Mouse (Mus musculus): ENCODE results near the gene Gm4216.
"Not testable (repeated sequence)": the region's sequence is repeated elsewhere in the genome, so short reads cannot be mapped to it uniquely, and the experiment has no call there.

The Gm4216 gene

DNA sequence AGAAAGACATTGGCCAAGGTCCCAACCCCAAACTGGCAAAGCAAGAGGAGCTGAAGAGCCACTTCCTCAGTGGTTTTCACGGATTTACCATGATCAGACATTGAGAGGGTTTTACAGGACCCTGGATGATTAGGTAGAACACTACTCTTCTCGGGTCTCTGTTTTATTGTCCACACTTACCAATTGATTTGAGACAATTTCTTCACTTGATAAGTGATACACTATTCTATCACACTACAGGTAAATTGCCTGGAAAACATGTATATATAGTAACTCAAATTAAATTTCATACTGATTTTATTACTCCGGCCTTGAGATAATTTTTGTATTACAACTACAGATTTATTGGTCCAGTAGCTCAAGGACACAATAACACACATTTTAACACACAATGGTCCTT is at the start of gene Gm4216:
Gene Gm4216 (minus strand): TSS at position 101 of the 400 bp plus-strand sequence.
- DNase-seq (ENCODE audit: low spot score) = not testable (repeated sequence)

DNA sequence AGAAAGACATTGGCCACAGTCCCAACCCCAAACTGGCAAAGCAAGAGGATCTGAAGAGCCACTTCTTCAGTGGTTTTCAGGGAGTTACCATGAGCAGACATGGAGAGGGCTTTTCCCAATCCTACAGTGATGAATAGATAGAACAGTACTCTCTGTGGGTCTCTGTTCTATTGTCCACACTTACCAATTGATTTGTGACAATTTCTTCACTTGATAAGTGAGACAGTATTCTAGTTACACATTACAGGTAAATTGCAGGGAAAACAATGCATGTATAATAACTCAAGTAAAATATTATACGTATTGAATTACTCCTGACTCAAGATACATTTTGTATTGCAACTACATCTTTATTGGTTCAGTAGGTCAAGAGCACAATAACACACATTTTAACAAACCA is 47.6 kb upstream of the Gm4216 start, which contains the start of gene Gm8720:
Gene Gm8720 (minus strand): TSS at position 101 of the 400 bp plus-strand sequence.
- not testable (repeated sequence) for DNase-seq (ENCODE audit: low spot score)

DNA sequence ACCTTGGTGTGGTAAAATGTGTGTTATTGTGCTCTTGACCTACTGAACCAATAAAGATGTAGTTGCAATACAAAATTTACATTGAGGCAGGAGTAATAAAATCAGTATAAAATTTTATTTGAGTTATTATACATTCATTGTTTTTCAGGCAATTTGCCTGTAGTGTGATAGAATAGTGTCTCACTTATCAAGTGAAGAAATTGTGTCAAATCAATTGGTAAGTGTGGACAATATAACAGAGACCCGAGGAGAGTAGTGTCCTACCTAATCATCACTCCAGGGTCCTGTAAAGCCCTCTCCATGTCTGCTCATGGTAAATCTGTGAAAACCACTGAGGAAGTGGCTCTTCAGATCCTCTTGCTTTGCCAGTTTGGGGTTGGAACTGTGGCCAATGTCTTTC is 35.5 kb upstream of the Gm4216 start, which contains the start of gene Vmn1r163:
Gene Vmn1r163 (plus strand): TSS at position 301 of the 400 bp plus-strand sequence.
- DNase-seq (ENCODE audit: low spot score) = not testable (repeated sequence)

DNA sequence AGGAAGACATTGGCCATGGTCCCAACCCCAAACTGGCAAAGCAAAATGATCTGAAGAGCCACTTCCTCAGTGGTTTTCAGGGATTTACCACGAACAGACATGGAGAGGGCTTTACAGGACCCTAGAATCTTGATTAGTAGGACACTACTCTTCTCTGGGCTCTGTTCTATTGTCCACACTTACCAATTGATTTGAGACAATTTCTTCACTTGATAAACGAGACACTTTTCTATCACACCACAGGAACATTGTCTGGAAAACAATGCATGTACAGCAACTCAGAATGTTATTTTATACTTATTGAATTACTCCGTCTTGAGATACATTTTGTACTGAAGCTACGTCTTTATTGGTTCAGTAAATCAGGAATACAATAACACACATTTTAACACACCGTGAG is 35.1 kb downstream of the Gm4216 start, which contains the start of gene Gm4214:
Gene Gm4214 (minus strand): TSS at position 101 of the 400 bp plus-strand sequence.
- not testable (repeated sequence) for DNase-seq (ENCODE audit: low spot score)

All from c-Kit-positive CD71-positive TER-119-positive erythroid progenitor cells, embryonic 14.5 days (primary cell).